Mouse (Mus musculus): ENCODE measurements around the gene Pip4k2c. TPM values are rescaled to one million over a fixed set of nuclear protein-coding genes. Genes with fewer than 3 reads are reported as not detected.
A peak's percentile ranks its signal among the peaks of the same experiment; 100 is the strongest.

Pip4k2c gene
- polyA plus RNA-seq (2015; fragmentation: Nextera tagmentation; extraction: Ambion mirVana), result 20.0 and 22.1 TPM in 2 replicates

- WGBS, result under 1% methylated on average over 47 of the region's 47 CpGs
- Histone ChIP-seq H3K27ac (peak within 1 kb of the TSS; percentile 71), H3K4me2 (peak within 1 kb of the TSS; percentile 97), H3K9ac (peak within 1 kb of the TSS; percentile 88), H3K27me3 (no peaks in the 10 kb centered on the region), H3K4me1 (replicated peaks) (peaks cover 22% of the 10 kb centered on the region), H3K4me3 (peak within 1 kb of the TSS; percentile 87), H3K9me3 (no peaks in the 10 kb centered on the region), H3K36me3 (peaks cover 22% of the 10 kb centered on the region)
- ATAC-seq (ENCODE audit: low FRiP score), result peak; percentile 96
Measured at GRCm38 (mm10) chr10:127211414-127211854, at the start of gene Pip4k2c. Gene Pip4k2c, minus strand, starts transcription at chr10:127211585.

GRCm38 (mm10) chr10:127258489-127258888 is 47.1 kb upstream of the Pip4k2c start:
- Histone ChIP-seq H3K4me3 (peak overlapping the region; percentile 70), H3K4me1 (replicated peaks) (peaks cover 73% of the 10 kb centered on the region), H3K9ac (peak overlapping the region; percentile 93), H3K27me3 (no peaks in the 10 kb centered on the region), H3K36me3 (peaks cover 15% of the 10 kb centered on the region), H3K27ac (no peak overlapping the region), H3K9me3 (no peaks in the 10 kb centered on the region), H3K4me2 (peak overlapping the region; percentile 89)
- no peak for ATAC-seq (ENCODE audit: low FRiP score)
- WGBS, result 79% methylated on average over 8 of the region's 8 CpGs

GRCm38 (mm10) chr10:127257790-127258189 is 46.4 kb upstream of the Pip4k2c start:
- Histone ChIP-seq H3K4me2 (peak overlapping the region; percentile 89; the same call in 1 of the 2 replicates), H3K27ac (no peak overlapping the region), H3K27me3 (no peaks in the 10 kb centered on the region), H3K9ac (no peak overlapping the region), H3K36me3 (peaks cover 15% of the 10 kb centered on the region), H3K9me3 (no peaks in the 10 kb centered on the region), H3K4me3 (no peak overlapping the region), H3K4me1 (replicated peaks) (peaks cover 67% of the 10 kb centered on the region)
- no peak for ATAC-seq (ENCODE audit: low FRiP score)
- WGBS, result 84% methylated on average over 6 of the region's 6 CpGs

- Histone ChIP-seq H3K4me3 (no peak overlapping the region), H3K4me1 (replicated peaks) (peaks cover 55% of the 10 kb centered on the region), H3K36me3 (peaks cover 21% of the 10 kb centered on the region), H3K9me3 (no peaks in the 10 kb centered on the region), H3K27ac (peak overlapping the region; percentile 69; the same call in 1 of the 2 replicates), H3K27me3 (no peaks in the 10 kb centered on the region), H3K4me2 (peak overlapping the region; percentile 10; the same call in 1 of the 2 replicates), H3K9ac (no peak overlapping the region)
- 28% methylated on average over 14 of the region's 14 CpGs for WGBS
- ATAC-seq (ENCODE audit: low FRiP score), result peak; percentile 41; the same call in 1 of the 2 replicates
Measured at GRCm38 (mm10) chr10:127255625-127256345, 44.4 kb upstream of the Pip4k2c start.

- Histone ChIP-seq H3K36me3 (peaks cover 40% of the 10 kb centered on the region), H3K4me3 (no peak overlapping the region), H3K9ac (no peak overlapping the region), H3K4me2 (no peak overlapping the region), H3K9me3 (no peaks in the 10 kb centered on the region), H3K27me3 (no peaks in the 10 kb centered on the region), H3K4me1 (replicated peaks) (0 out of 2 replicates have a peak, but pooled peaks cover 6% of the 10 kb centered on the region), H3K27ac (no peak overlapping the region)
- 87% methylated on average over 5 of the region's 5 CpGs for WGBS
- no peak for ATAC-seq (ENCODE audit: low FRiP score)
Measured at GRCm38 (mm10) chr10:127250810-127251209, 39.4 kb upstream of the Pip4k2c start.

- Histone ChIP-seq H3K9me3 (no peaks in the 10 kb centered on the region), H3K36me3 (peaks cover 90% of the 10 kb centered on the region), H3K4me2 (no peak overlapping the region), H3K27me3 (no peaks in the 10 kb centered on the region), H3K9ac (no peak overlapping the region), H3K27ac (no peak overlapping the region), H3K4me1 (replicated peaks) (0 out of 2 replicates have a peak, but pooled peaks cover 4% of the 10 kb centered on the region), H3K4me3 (no peak overlapping the region)
- no peak for ATAC-seq (ENCODE audit: low FRiP score)
- 72% methylated on average over 18 of the region's 18 CpGs for WGBS
Measured at GRCm38 (mm10) chr10:127238241-127238824, 26.9 kb upstream of the Pip4k2c start.

- Histone ChIP-seq H3K4me2 (no peak overlapping the region), H3K9me3 (no peaks in the 10 kb centered on the region), H3K9ac (no peak overlapping the region), H3K36me3 (peaks cover 89% of the 10 kb centered on the region), H3K4me1 (replicated peaks) (0 out of 2 replicates have a peak, but pooled peaks cover 4% of the 10 kb centered on the region), H3K4me3 (no peak overlapping the region), H3K27me3 (no peaks in the 10 kb centered on the region), H3K27ac (no peak overlapping the region)
- 33% methylated on average over 9 of the region's 9 CpGs for WGBS
- ATAC-seq (ENCODE audit: low FRiP score), result no peak
Measured at GRCm38 (mm10) chr10:127236541-127236940, 25.2 kb upstream of the Pip4k2c start.

- H3K9ac ChIP-seq, result no peak overlapping the region
- 0 out of 2 replicates have a peak, but pooled peaks cover 4% of the 10 kb centered on the region for H3K4me1 ChIP-seq (replicated peaks)
- ATAC-seq (ENCODE audit: low FRiP score), result no peak
- no peak overlapping the region for H3K4me2 ChIP-seq
- H3K4me3 ChIP-seq, result no peak overlapping the region
- H3K9me3 ChIP-seq, result no peaks in the 10 kb centered on the region
- H3K27me3 ChIP-seq, result no peaks in the 10 kb centered on the region
- WGBS, result 89% methylated on average over 9 of the region's 9 CpGs
- no peak overlapping the region for H3K27ac ChIP-seq
- H3K36me3 ChIP-seq, result peaks cover 87% of the 10 kb centered on the region
Measured at GRCm38 (mm10) chr10:127233141-127233540, 21.8 kb upstream of the Pip4k2c start.

- Histone ChIP-seq H3K27ac (no peak overlapping the region), H3K27me3 (no peaks in the 10 kb centered on the region), H3K4me2 (no peak overlapping the region), H3K9me3 (no peaks in the 10 kb centered on the region), H3K4me3 (no peak overlapping the region), H3K9ac (no peak overlapping the region), H3K36me3 (peaks cover 86% of the 10 kb centered on the region), H3K4me1 (replicated peaks) (0 out of 2 replicates have a peak, but pooled peaks cover 1% of the 10 kb centered on the region)
- 84% methylated on average over 14 of the region's 14 CpGs for WGBS
- no peak for ATAC-seq (ENCODE audit: low FRiP score)
Measured at GRCm38 (mm10) chr10:127231741-127232140, 20.4 kb upstream of the Pip4k2c start.

- ATAC-seq (ENCODE audit: low FRiP score), result no peak
- no peak overlapping the region for H3K4me3 ChIP-seq
- WGBS, result 89% methylated on average over 12 of the region's 12 CpGs
- H3K9me3 ChIP-seq, result no peaks in the 10 kb centered on the region
- H3K4me2 ChIP-seq, result no peak overlapping the region
- no peak overlapping the region for H3K9ac ChIP-seq
- no peaks in the 10 kb centered on the region for H3K27me3 ChIP-seq
- H3K36me3 ChIP-seq, result peaks cover 83% of the 10 kb centered on the region
- H3K27ac ChIP-seq, result no peak overlapping the region
- H3K4me1 ChIP-seq (replicated peaks), result no peaks in the 10 kb centered on the region
Measured at GRCm38 (mm10) chr10:127230693-127231092, 19.3 kb upstream of the Pip4k2c start.

- Histone ChIP-seq H3K9me3 (no peaks in the 10 kb centered on the region), H3K9ac (no peak overlapping the region), H3K4me1 (replicated peaks) (no peaks in the 10 kb centered on the region), H3K27ac (no peak overlapping the region), H3K27me3 (no peaks in the 10 kb centered on the region), H3K4me3 (no peak overlapping the region), H3K4me2 (no peak overlapping the region), H3K36me3 (peaks cover 75% of the 10 kb centered on the region)
- peak; percentile 30; the same call in 1 of the 2 replicates for ATAC-seq (ENCODE audit: low FRiP score)
- WGBS, result 26% methylated on average over 4 of the region's 4 CpGs
Measured at GRCm38 (mm10) chr10:127228897-127229296, 17.5 kb upstream of the Pip4k2c start.

GRCm38 (mm10) chr10:127227163-127227562 is 15.8 kb upstream of the Pip4k2c start:
- Histone ChIP-seq H3K4me1 (replicated peaks) (no peaks in the 10 kb centered on the region), H3K9ac (0 out of 2 replicates have a peak overlapping the region, but pooled peaks have one; percentile 19), H3K27ac (no peak overlapping the region), H3K4me3 (no peak overlapping the region), H3K27me3 (no peaks in the 10 kb centered on the region), H3K9me3 (no peaks in the 10 kb centered on the region), H3K36me3 (peaks cover 58% of the 10 kb centered on the region), H3K4me2 (no peak overlapping the region)
- ATAC-seq (ENCODE audit: low FRiP score), result no peak
- WGBS, result 91% methylated on average over 8 of the region's 8 CpGs
